Mouse (Mus musculus): ENCODE results near the gene Xpo4. TPM values are rescaled to one million over a fixed set of nuclear protein-coding genes. Genes with fewer than 3 reads are reported as not detected.

Gene Xpo4
- polyA plus RNA-seq, 1 experiment = 3.8 TPM

GRCm38 (mm10) chr14:57593279-57593678, 72.0 kb downstream of the Xpo4 start:
- TF ChIP-seq CTCF (IDR thresholded peaks at IDR 0.05; ENCODE audit: insufficient read depth, low read length) = no peak
- no peak for TF ChIP-seq POLR2A (IDR thresholded peaks at IDR 0.05; ENCODE audit: borderline replicate concordance, extremely low read depth, low read depth, low read length)
- DNase-seq = no peak
- peaks cover 2% of the 10 kb centered on the region; the same call in 1 of the 2 replicates for H3K4me1 ChIP-seq (ENCODE audit: control insufficient read depth, insufficient read depth, low read length)
- H3K4me3 ChIP-seq (replicated peaks; ENCODE audit: extremely low read depth, low read depth, low read length) = no peak overlapping the region
- 94% methylated on average over 5 of the region's 5 CpGs for WGBS

- TF ChIP-seq POLR2A (IDR thresholded peaks at IDR 0.05; ENCODE audit: borderline replicate concordance, extremely low read depth, low read depth, low read length) = no peak
- TF ChIP-seq CTCF (IDR thresholded peaks at IDR 0.05; ENCODE audit: insufficient read depth, low read length) = no peak
- no peak for DNase-seq
- H3K4me1 ChIP-seq (ENCODE audit: control insufficient read depth, insufficient read depth, low read length) = peaks cover 5% of the 10 kb centered on the region
- 82% methylated on average over 3 of the region's 3 CpGs for WGBS
- H3K4me3 ChIP-seq (replicated peaks; ENCODE audit: extremely low read depth, low read depth, low read length) = no peak overlapping the region
Observed at GRCm38 (mm10) chr14:57591830-57592229, 73.4 kb downstream of the Xpo4 start.

- no peak overlapping the region for H3K4me3 ChIP-seq (replicated peaks; ENCODE audit: extremely low read depth, low read depth, low read length)
- 84% methylated on average over 2 of the region's 2 CpGs for WGBS
- no peaks in the 10 kb centered on the region; the same call in 1 of the 2 replicates for H3K4me1 ChIP-seq (ENCODE audit: control insufficient read depth, insufficient read depth, low read length)
- TF ChIP-seq CTCF (IDR thresholded peaks at IDR 0.05; ENCODE audit: insufficient read depth, low read length) (no peak), POLR2A (IDR thresholded peaks at IDR 0.05; ENCODE audit: borderline replicate concordance, extremely low read depth, low read depth, low read length) (no peak)
- no peak for DNase-seq
Observed at GRCm38 (mm10) chr14:57576364-57577060, 88.7 kb downstream of the Xpo4 start.

GRCm38 (mm10) chr14:57574792-57575587, 90.2 kb downstream of the Xpo4 start:
- DNase-seq = no peak
- WGBS = 64% methylated on average over 6 of the region's 6 CpGs
- Histone ChIP-seq H3K4me3 (replicated peaks; ENCODE audit: extremely low read depth, low read depth, low read length) (no peak overlapping the region), H3K4me1 (ENCODE audit: control insufficient read depth, insufficient read depth, low read length) (peaks cover 4% of the 10 kb centered on the region)
- TF ChIP-seq POLR2A (IDR thresholded peaks at IDR 0.05; ENCODE audit: borderline replicate concordance, extremely low read depth, low read depth, low read length) (no peak), CTCF (IDR thresholded peaks at IDR 0.05; ENCODE audit: insufficient read depth, low read length) (no peak)

GRCm38 (mm10) chr14:57571155-57572133, 93.8 kb downstream of the Xpo4 start, which contains the start of gene Eef1akmt1:
Eef1akmt1 (minus strand) TSS chr14:57571612.
- DNase-seq = peak; percentile 96
- WGBS = 2% methylated on average over 35 of the region's 35 CpGs
- Histone ChIP-seq H3K4me3 (replicated peaks; ENCODE audit: extremely low read depth, low read depth, low read length) (peak within 1 kb of the TSS; percentile 90), H3K4me1 (ENCODE audit: control insufficient read depth, insufficient read depth, low read length) (peaks cover 4% of the 10 kb centered on the region)
- TF ChIP-seq CTCF (IDR thresholded peaks at IDR 0.05; ENCODE audit: insufficient read depth, low read length) (no peak), POLR2A (IDR thresholded peaks at IDR 0.05; ENCODE audit: borderline replicate concordance, extremely low read depth, low read depth, low read length) (peak; percentile 97; the same call in 1 of the 2 replicates)

GRCm38 (mm10) chr14:57565626-57566025, 99.6 kb downstream of the Xpo4 start:
- DNase-seq = no peak
- no peak for TF ChIP-seq POLR2A (IDR thresholded peaks at IDR 0.05; ENCODE audit: borderline replicate concordance, extremely low read depth, low read depth, low read length)
- no peak for TF ChIP-seq CTCF (IDR thresholded peaks at IDR 0.05; ENCODE audit: insufficient read depth, low read length)
- WGBS = 85% methylated on average over 6 of the region's 6 CpGs
- Histone ChIP-seq H3K4me3 (replicated peaks; ENCODE audit: extremely low read depth, low read depth, low read length) (no peak overlapping the region), H3K4me1 (ENCODE audit: control insufficient read depth, insufficient read depth, low read length) (peaks cover 2% of the 10 kb centered on the region)

- WGBS = 66% methylated on average over 1 of the region's 1 CpGs
Observed at GRCm38 (mm10) chr14:57556922-57557321, 108.3 kb downstream of the Xpo4 start.

GRCm38 (mm10) chr14:57555471-57556070, 109.7 kb downstream of the Xpo4 start:
- TF ChIP-seq POLR2A (IDR thresholded peaks at IDR 0.05; ENCODE audit: borderline replicate concordance, extremely low read depth, low read depth, low read length) = no peak
- TF ChIP-seq CTCF (IDR thresholded peaks at IDR 0.05; ENCODE audit: insufficient read depth, low read length) = no peak

More at GRCm38 (mm10) chr14:57556922-57557321, 108.3 kb downstream of the Xpo4 start:
- no peaks in the 10 kb centered on the region for H3K4me1 ChIP-seq (ENCODE audit: control insufficient read depth, insufficient read depth, low read length)
- no peak for DNase-seq
- H3K4me3 ChIP-seq (replicated peaks; ENCODE audit: extremely low read depth, low read depth, low read length) = no peak overlapping the region
- TF ChIP-seq CTCF (IDR thresholded peaks at IDR 0.05; ENCODE audit: insufficient read depth, low read length) (no peak), POLR2A (IDR thresholded peaks at IDR 0.05; ENCODE audit: borderline replicate concordance, extremely low read depth, low read depth, low read length) (no peak)

More at GRCm38 (mm10) chr14:57555471-57556070, 109.7 kb downstream of the Xpo4 start:
- DNase-seq = no peak
- Histone ChIP-seq H3K4me3 (replicated peaks; ENCODE audit: extremely low read depth, low read depth, low read length) (no peak overlapping the region), H3K4me1 (ENCODE audit: control insufficient read depth, insufficient read depth, low read length) (no peaks in the 10 kb centered on the region)
- 84% methylated on average over 7 of the region's 7 CpGs for WGBS
